Mouse (Mus musculus): ENCODE data around the gene Hspe1.

DNA sequence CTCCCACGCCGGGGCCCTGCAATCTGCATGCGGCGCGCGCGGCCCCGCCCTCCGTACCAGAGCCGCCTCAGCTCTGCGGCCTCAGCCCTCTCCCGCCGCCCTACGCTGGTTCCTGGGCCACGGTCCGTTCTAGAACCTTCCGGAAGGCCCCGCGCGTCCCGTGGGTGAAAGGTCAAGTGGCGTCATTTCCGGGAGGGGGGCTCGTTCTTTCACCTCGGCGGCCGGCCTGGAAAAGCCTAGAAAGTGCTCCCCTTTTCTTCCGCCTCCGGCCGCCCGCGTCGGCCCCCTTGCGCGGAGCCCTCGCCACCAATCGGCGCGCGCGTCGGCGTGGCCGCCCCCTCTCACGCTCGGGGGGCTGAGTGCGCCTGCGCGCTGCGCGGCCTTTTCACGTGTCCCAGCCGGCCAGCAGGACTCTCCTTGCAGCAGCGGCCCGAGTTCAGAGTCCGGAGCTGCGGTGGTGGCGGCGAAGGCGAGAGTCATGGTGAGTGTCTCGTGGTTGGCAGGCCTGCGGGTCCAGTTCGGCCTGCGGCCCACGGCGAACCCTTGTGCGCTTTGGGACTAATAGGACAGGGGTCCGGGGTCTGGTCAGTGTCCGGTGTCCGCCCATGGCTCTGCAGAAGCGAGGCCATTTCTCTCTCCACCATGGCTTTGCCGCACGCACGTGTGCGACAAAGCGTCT, at the start of gene Hspe1, which contains the start of gene Hspd1:
- TF ChIP-seq POLR2A (IDR thresholded peaks at IDR 0.05; ENCODE audit: low read depth, low read length): peak; percentile 72
- TF ChIP-seq CTCF (conservative IDR thresholded peaks at IDR 0.05; ENCODE audit: insufficient read depth, insufficient read length, low read depth, low read length): no peak

Data from kidney, adult 2 months (tissue).